Mouse (Mus musculus): ENCODE measurements around the gene Ccnk. TPM values are rescaled to one million over a fixed set of nuclear protein-coding genes. Genes with fewer than 3 reads are reported as not detected.

Ccnk gene
- polyA plus RNA-seq (2016; fragmentation: Nextera tagmentation; extraction: Ambion mirVana), result 3.3 and 3.4 TPM in 2 replicates

GRCm38 (mm10) chr12:108179321-108180266, at the start of gene Ccnk:
TSS of gene Ccnk (plus strand) at chr12:108179579.
- WGBS, result under 1% methylated on average over 82 of the region's 82 CpGs
- peaks cover 32% of the 10 kb centered on the region for H3K4me1 ChIP-seq
- peak within 1 kb of the TSS; percentile 97 for H3K4me3 ChIP-seq
- H3K27me3 ChIP-seq (ENCODE audit: low read depth, poor library complexity, severe bottlenecking), result no peaks in the 10 kb centered on the region
- H3K9me3 ChIP-seq (replicated peaks), result no peaks in the 10 kb centered on the region
- peak; percentile 96 for DNase-seq (ENCODE audit: low spot score)
- H3K36me3 ChIP-seq, result peaks cover 28% of the 10 kb centered on the region
- peak within 1 kb of the TSS; percentile 94 for H3K27ac ChIP-seq

DNA sequence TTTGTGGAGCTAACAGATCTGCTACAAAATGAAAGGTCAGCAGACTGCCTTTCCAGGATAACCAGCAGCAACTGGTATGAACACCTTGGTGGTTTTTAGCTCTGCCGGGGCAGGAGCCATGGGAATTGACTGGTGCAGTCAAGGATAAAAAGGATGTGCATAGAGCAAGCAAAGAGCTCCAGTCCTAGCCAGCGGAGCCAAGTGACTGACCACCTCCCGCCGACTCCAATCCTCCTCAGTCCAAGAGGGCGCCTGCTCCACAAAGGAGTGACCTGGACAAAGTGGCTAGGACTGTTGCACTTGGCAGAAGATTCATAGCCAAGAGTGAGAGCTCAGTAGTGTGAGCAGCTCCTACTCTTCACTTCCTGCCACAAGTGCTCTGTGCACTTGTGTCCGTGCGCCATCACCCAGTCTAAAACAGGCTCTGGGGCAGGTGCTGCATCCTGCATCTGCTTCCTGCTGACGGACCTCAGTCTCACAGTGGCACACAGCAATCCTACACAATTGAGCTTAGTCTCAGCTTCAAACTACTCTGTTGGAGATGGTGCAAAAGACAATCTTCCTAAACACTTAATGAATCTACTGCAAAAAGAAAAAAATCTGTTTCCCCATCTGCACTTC, 46.8 kb upstream of the Ccnk start:
- Histone ChIP-seq H3K4me1 (peaks cover 24% of the 10 kb centered on the region), H3K4me3 (no peak overlapping the region), H3K27ac (peak overlapping the region; percentile 30; the same call in 1 of the 2 replicates), H3K9me3 (replicated peaks) (no peaks in the 10 kb centered on the region), H3K36me3 (peaks cover 60% of the 10 kb centered on the region), H3K27me3 (ENCODE audit: low read depth, poor library complexity, severe bottlenecking) (no peaks in the 10 kb centered on the region)
- no peak for DNase-seq (ENCODE audit: low spot score)
- WGBS, result 83% methylated on average over 8 of the region's 8 CpGs

- DNase-seq (ENCODE audit: low spot score), result no peak
- no peak overlapping the region for H3K27ac ChIP-seq
- no peaks in the 10 kb centered on the region for H3K9me3 ChIP-seq (replicated peaks)
- H3K4me3 ChIP-seq, result no peak overlapping the region
- H3K36me3 ChIP-seq, result peaks cover 58% of the 10 kb centered on the region
- WGBS, result 54% methylated on average over 2 of the region's 2 CpGs
- peaks cover 24% of the 10 kb centered on the region for H3K4me1 ChIP-seq
- H3K27me3 ChIP-seq (ENCODE audit: low read depth, poor library complexity, severe bottlenecking), result no peaks in the 10 kb centered on the region
These were observed 46.2 kb upstream of the Ccnk start for GRCm38 (mm10) chr12:108133181-108133580.

DNA sequence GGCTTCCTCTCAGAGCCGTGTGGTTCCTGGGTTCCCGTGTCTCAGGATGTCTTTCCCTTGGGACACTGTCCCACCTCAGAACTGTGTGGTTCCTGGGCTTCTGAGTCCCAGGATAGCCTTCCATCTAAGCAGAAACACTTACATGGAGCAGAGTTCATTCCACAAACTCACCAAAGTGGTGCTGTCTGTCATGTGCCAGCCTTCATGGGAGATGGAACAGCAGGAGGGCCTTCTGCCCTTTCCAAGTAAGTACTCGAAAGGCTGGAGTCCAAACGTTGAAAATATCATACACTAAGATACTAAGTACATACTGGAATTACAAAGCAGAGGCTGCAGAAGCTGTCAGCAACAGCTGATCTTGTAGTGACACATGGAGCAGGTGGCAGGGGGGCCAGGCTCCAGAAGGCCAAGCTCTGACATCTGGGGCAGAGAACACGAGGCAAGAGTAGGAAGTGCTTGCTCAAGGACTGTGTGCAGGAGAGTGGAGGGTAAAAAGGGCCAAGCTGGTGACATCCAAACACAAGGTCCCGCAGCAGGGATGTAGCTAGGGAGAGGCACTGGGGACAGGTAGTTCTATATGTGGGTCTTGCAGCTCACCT, 43.7 kb upstream of the Ccnk start:
- Histone ChIP-seq H3K9me3 (replicated peaks) (no peaks in the 10 kb centered on the region), H3K27ac (no peak overlapping the region), H3K27me3 (ENCODE audit: low read depth, poor library complexity, severe bottlenecking) (no peaks in the 10 kb centered on the region), H3K36me3 (peaks cover 36% of the 10 kb centered on the region), H3K4me3 (no peak overlapping the region), H3K4me1 (peaks cover 24% of the 10 kb centered on the region)
- 83% methylated on average over 6 of the region's 6 CpGs for WGBS
- no peak for DNase-seq (ENCODE audit: low spot score)

GRCm38 (mm10) chr12:108143624-108144498, 35.5 kb upstream of the Ccnk start:
- 80% methylated on average over 5 of the region's 5 CpGs for WGBS
- no peaks in the 10 kb centered on the region for H3K4me1 ChIP-seq
- no peak for DNase-seq (ENCODE audit: low spot score)
- no peaks in the 10 kb centered on the region for H3K27me3 ChIP-seq (ENCODE audit: low read depth, poor library complexity, severe bottlenecking)
- no peak overlapping the region for H3K27ac ChIP-seq
- H3K9me3 ChIP-seq (replicated peaks), result no peaks in the 10 kb centered on the region
- no peak overlapping the region for H3K4me3 ChIP-seq
- H3K36me3 ChIP-seq, result peaks cover 44% of the 10 kb centered on the region

DNA sequence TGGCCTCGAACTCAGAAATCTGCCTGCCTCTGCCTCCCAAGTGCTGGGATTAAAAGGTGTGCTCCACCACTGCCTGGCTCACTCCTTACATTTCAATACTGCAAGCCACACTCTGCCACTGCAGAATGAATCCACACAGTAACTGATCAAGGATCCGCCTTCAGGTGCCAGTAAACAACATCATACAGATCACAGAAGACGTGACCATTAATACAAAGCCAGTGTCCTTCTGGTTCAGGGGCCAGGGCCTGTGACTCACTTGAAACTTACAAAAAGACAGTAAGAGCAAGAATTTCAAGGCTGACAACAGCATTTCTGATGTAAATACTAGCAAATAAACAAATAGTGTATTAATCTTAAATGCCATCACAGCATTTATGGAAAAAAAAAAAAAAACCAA, 34.2 kb upstream of the Ccnk start:
- Histone ChIP-seq H3K9me3 (replicated peaks) (no peaks in the 10 kb centered on the region), H3K27ac (no peak overlapping the region), H3K36me3 (peaks cover 53% of the 10 kb centered on the region), H3K4me3 (no peak overlapping the region), H3K4me1 (no peaks in the 10 kb centered on the region), H3K27me3 (ENCODE audit: low read depth, poor library complexity, severe bottlenecking) (no peaks in the 10 kb centered on the region)
- WGBS, result 92% methylated on average over 3 of the region's 3 CpGs
- no peak for DNase-seq (ENCODE audit: low spot score)

DNA sequence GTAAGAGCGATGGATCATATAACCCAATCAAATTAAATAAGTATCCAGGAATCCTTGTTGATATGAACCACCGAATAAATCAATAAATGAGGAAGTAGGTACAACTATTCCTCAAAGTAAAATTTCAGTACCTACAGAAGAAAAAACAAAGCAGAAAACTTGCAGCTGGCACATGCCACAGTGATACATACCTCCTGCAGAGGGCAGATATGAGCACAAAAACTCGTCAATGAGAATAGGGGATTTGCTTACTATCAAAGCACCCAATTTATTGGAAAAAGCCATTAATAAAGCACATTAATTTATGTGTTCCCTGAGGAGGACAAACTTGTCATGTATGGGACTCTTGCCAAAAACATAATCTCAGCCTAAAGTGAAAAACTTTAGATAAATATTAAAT, 29.6 kb upstream of the Ccnk start:
- peaks cover 69% of the 10 kb centered on the region for H3K36me3 ChIP-seq
- DNase-seq (ENCODE audit: low spot score), result no peak
- WGBS, result 85% methylated on average over 3 of the region's 3 CpGs
- no peaks in the 10 kb centered on the region for H3K9me3 ChIP-seq (replicated peaks)
- no peak overlapping the region for H3K27ac ChIP-seq
- H3K4me3 ChIP-seq, result no peak overlapping the region
- H3K4me1 ChIP-seq, result no peaks in the 10 kb centered on the region
- H3K27me3 ChIP-seq (ENCODE audit: low read depth, poor library complexity, severe bottlenecking), result no peaks in the 10 kb centered on the region

DNA sequence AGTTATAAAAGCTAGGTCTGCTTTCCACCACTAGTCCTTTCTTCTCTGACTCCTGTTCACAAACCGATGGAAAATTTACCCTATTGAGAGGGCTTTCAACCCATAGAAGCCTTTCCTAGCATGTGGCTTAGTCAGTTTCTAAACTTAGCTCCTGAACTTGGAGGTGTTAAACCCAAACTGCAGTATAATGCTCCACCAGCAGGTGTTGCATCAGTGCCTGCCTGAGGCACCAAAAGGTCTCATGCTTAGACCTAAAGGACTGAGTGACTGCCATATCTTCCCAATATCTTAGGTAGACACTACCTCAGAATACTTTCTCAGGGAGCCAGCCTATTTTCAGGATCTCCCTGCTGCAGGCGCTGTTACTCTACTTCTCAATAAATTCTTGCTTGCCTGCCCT, 26.6 kb upstream of the Ccnk start:
- Histone ChIP-seq H3K36me3 (peaks cover 75% of the 10 kb centered on the region), H3K4me1 (no peaks in the 10 kb centered on the region), H3K27ac (no peak overlapping the region), H3K9me3 (replicated peaks) (no peaks in the 10 kb centered on the region), H3K27me3 (ENCODE audit: low read depth, poor library complexity, severe bottlenecking) (no peaks in the 10 kb centered on the region), H3K4me3 (no peak overlapping the region)
- no peak for DNase-seq (ENCODE audit: low spot score)
- 96% methylated on average over 2 of the region's 2 CpGs for WGBS

DNA sequence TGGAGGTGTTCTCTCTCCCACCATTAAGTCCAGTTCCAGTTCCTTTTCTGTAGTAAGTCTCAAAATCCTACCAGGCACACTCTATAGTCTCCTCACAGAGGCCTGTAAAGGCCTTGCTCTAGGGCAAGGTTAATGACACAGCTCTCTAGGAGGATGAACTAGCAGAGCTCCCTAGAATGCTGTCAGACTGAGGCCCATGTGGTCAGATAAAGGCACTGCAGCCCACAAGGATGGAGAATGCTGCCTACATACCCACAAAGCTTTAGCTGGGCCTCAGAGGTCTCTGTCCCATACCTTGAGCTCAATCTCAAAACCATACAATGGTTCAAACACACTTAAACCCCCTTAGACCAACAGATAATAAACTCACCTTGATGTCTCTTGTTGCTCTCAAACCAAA, 19.5 kb upstream of the Ccnk start:
- H3K27me3 ChIP-seq (ENCODE audit: low read depth, poor library complexity, severe bottlenecking), result no peaks in the 10 kb centered on the region
- no peaks in the 10 kb centered on the region for H3K4me1 ChIP-seq
- no peak overlapping the region for H3K4me3 ChIP-seq
- DNase-seq (ENCODE audit: low spot score), result no peak
- H3K9me3 ChIP-seq (replicated peaks), result no peaks in the 10 kb centered on the region
- peaks cover 89% of the 10 kb centered on the region for H3K36me3 ChIP-seq
- H3K27ac ChIP-seq, result no peak overlapping the region

- Histone ChIP-seq H3K27ac (no peak overlapping the region), H3K27me3 (ENCODE audit: low read depth, poor library complexity, severe bottlenecking) (no peaks in the 10 kb centered on the region), H3K9me3 (replicated peaks) (no peaks in the 10 kb centered on the region), H3K4me3 (no peak overlapping the region), H3K4me1 (no peaks in the 10 kb centered on the region), H3K36me3 (peaks cover 72% of the 10 kb centered on the region)
- 95% methylated on average over 1 of the region's 1 CpGs for WGBS
- DNase-seq (ENCODE audit: low spot score), result no peak
These were observed 17.3 kb upstream of the Ccnk start for GRCm38 (mm10) chr12:108162036-108162435.

DNA sequence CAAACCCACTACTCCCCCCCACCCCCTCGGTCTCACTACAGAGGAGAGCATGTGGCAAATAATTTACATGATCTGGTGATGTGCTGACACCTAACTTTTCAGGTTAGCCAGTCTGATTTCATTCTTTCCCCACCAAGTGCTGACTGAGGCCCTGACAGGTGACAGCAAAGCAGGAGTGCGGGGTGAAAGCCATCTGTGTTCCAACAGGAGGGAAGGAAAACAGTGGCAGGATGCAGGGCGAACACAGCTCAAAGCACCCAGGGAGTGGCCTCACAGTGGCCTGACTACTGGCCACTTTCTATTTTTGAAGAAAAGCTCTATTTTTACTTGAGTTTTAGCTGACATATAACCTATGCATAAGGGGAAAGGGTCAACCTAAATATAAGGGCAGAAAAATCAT, 15.7 kb upstream of the Ccnk start:
- Histone ChIP-seq H3K36me3 (peaks cover 58% of the 10 kb centered on the region), H3K27ac (no peak overlapping the region), H3K27me3 (ENCODE audit: low read depth, poor library complexity, severe bottlenecking) (no peaks in the 10 kb centered on the region), H3K4me1 (no peaks in the 10 kb centered on the region), H3K4me3 (no peak overlapping the region), H3K9me3 (replicated peaks) (no peaks in the 10 kb centered on the region)
- no peak for DNase-seq (ENCODE audit: low spot score)
- 91% methylated on average over 3 of the region's 3 CpGs for WGBS

DNA sequence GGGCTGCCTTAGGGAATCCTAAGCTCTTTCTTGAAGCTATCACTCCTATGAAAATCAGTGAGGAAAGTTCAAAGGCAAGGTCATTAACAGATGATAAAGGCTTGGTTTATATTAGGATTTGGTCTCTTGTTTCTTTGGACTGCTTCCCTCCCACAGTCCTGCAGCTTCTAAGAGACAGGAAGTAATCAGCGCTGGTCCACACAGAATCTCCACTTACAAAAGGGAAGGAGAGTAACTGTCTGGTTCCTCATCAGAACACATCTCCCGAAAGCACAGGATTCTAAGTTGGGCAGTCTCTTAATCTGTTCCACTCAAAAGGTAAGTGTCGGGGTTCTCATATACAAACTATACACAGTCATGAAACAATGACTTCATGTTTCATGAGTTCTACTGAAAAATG, 10.5 kb upstream of the Ccnk start:
- Histone ChIP-seq H3K36me3 (peaks cover 6% of the 10 kb centered on the region), H3K4me3 (no peak overlapping the region), H3K4me1 (peaks cover 4% of the 10 kb centered on the region), H3K27ac (no peak overlapping the region), H3K9me3 (replicated peaks) (no peaks in the 10 kb centered on the region), H3K27me3 (ENCODE audit: low read depth, poor library complexity, severe bottlenecking) (no peaks in the 10 kb centered on the region)
- 79% methylated on average over 3 of the region's 3 CpGs for WGBS
- DNase-seq (ENCODE audit: low spot score), result no peak
